Mouse (Mus musculus): ENCODE measurements around the gene 4930550C14Rik. TPM values are rescaled to one million over a fixed set of nuclear protein-coding genes. Genes with fewer than 3 reads are reported as not detected.
A peak's percentile ranks its signal among the peaks of the same experiment; 100 is the strongest.

Gene 4930550C14Rik
- polyA plus RNA-seq, 1 experiment: not detected

GRCm38 (mm10) chr9:53397685-53398387 lies 4.3 kb upstream of the 4930550C14Rik start:
- no peak for TF ChIP-seq GATA1 (IDR thresholded peaks at IDR 0.05; ENCODE audit: low read length)

GRCm38 (mm10) chr9:53398388-53398700 lies 3.8 kb upstream of the 4930550C14Rik start:
- TF ChIP-seq GATA1 (IDR thresholded peaks at IDR 0.05; ENCODE audit: low read length): no peak

GRCm38 (mm10) chr9:53399537-53399936 lies 2.6 kb upstream of the 4930550C14Rik start:
- no peak for TF ChIP-seq GATA1 (IDR thresholded peaks at IDR 0.05; ENCODE audit: low read length)

GRCm38 (mm10) chr9:53400696-53401095 lies 1.4 kb upstream of the 4930550C14Rik start:
- TF ChIP-seq GATA1 (IDR thresholded peaks at IDR 0.05; ENCODE audit: low read length): no peak

- TF ChIP-seq GATA1 (IDR thresholded peaks at IDR 0.05; ENCODE audit: low read length): no peak
Measured at GRCm38 (mm10) chr9:53401146-53401545, 979 bp upstream of the 4930550C14Rik start.

GRCm38 (mm10) chr9:53402991-53403390 lies 866 bp downstream of the 4930550C14Rik start:
- TF ChIP-seq GATA1 (IDR thresholded peaks at IDR 0.05; ENCODE audit: low read length): no peak

- no peak for TF ChIP-seq GATA1 (IDR thresholded peaks at IDR 0.05; ENCODE audit: low read length)
Measured at GRCm38 (mm10) chr9:53404050-53404752, 2.1 kb downstream of the 4930550C14Rik start.

- no peak for TF ChIP-seq GATA1 (IDR thresholded peaks at IDR 0.05; ENCODE audit: low read length)
Measured at GRCm38 (mm10) chr9:53404753-53405722, 2.9 kb downstream of the 4930550C14Rik start.

GRCm38 (mm10) chr9:53408548-53408947 lies 6.4 kb downstream of the 4930550C14Rik start:
- TF ChIP-seq GATA1 (IDR thresholded peaks at IDR 0.05; ENCODE audit: low read length): no peak

GRCm38 (mm10) chr9:53408953-53409361 lies 6.8 kb downstream of the 4930550C14Rik start:
- no peak for TF ChIP-seq GATA1 (IDR thresholded peaks at IDR 0.05; ENCODE audit: low read length)

GRCm38 (mm10) chr9:53409427-53409826 lies 7.3 kb downstream of the 4930550C14Rik start:
- no peak for TF ChIP-seq GATA1 (IDR thresholded peaks at IDR 0.05; ENCODE audit: low read length)

GRCm38 (mm10) chr9:53422133-53422896 lies 20.2 kb downstream of the 4930550C14Rik start:
- peak; percentile 52 for TF ChIP-seq GATA1 (IDR thresholded peaks at IDR 0.05; ENCODE audit: low read length)

GRCm38 (mm10) chr9:53426726-53427125 lies 24.6 kb downstream of the 4930550C14Rik start:
- TF ChIP-seq GATA1 (IDR thresholded peaks at IDR 0.05; ENCODE audit: low read length): no peak

GRCm38 (mm10) chr9:53427638-53428037 lies 25.5 kb downstream of the 4930550C14Rik start:
- TF ChIP-seq GATA1 (IDR thresholded peaks at IDR 0.05; ENCODE audit: low read length): no peak
